Mouse (Mus musculus) heart, postnatal 0 days (tissue): Measurements from ENCODE around the gene Fam83f. TPM values are rescaled to one million over a fixed set of nuclear protein-coding genes. Genes with fewer than 3 reads are reported as not detected.

Experiments used
- ATAC-seq: fragments of 200-750 bp; cut with Nextera tagmentation; 2 replicates; pipeline ENCODE4 v1.8.0; 2017; ENCODE audit warnings: low read depth, moderate number of reproducible peaks, moderate library complexity; ENCODE audit not compliant: insufficient read depth
- DNase-seq: peaks from one replicate; pipeline ENCODE4 v3.0.0-alpha.2; 2016; ENCODE audit warnings: low spot score
- H3K27ac ChIP-seq: fragments of 300-500 bp; sonication (generic); 2 replicates; pipeline ENCODE4 v1.5.1; 2014; ENCODE audit warnings: low read depth, mild to moderate bottlenecking
- H3K27me3 ChIP-seq: fragments of 300-500 bp; sonication (generic); 2 replicates; pipeline ENCODE4 v1.6.1; 2014; ENCODE audit warnings: low read length, mixed read lengths; ENCODE audit not compliant: control insufficient read depth, insufficient read depth
- H3K36me3 ChIP-seq: fragments of 300-500 bp; sonication (generic); replicated peaks from 2 replicates; pipeline ENCODE4 v1.6.1; 2014; ENCODE audit warnings: low read length, mixed read lengths; ENCODE audit not compliant: control insufficient read depth, insufficient read depth
- H3K4me1 ChIP-seq: fragments of 300-500 bp; sonication (generic); 2 replicates; pipeline ENCODE4 v1.6.1; 2014; ENCODE audit warnings: antibody characterized with exemption; ENCODE audit not compliant: control insufficient read depth, insufficient read depth
- H3K4me2 ChIP-seq: fragments of 300-500 bp; sonication (generic); 2 replicates; pipeline ENCODE4 v1.6.1; 2014; ENCODE audit warnings: low read depth, mild to moderate bottlenecking, low read length, moderate library complexity
- H3K4me3 ChIP-seq: fragments of 300-500 bp; sonication (generic); 2 replicates; pipeline ENCODE4 v1.5.1; 2014; ENCODE audit warnings: low read depth, low read length
- H3K9ac ChIP-seq: fragments of 300-500 bp; sonication (generic); replicated peaks from 2 replicates; pipeline ENCODE4 v1.6.1; 2014; ENCODE audit warnings: low read depth, low read length, mixed read lengths
- H3K9me3 ChIP-seq: fragments of 300-500 bp; sonication (generic); replicated peaks from 2 replicates; pipeline ENCODE4 v1.6.1; 2016; ENCODE audit warnings: low read length; ENCODE audit not compliant: control insufficient read depth
- CTCF ChIP-seq: IDR thresholded peaks from 2 replicates; pipeline ENCODE4 v1.5.1; 2016; ENCODE audit warnings: antibody characterized with exemption, control low read depth, low read depth
- EP300 ChIP-seq: IDR thresholded peaks from 2 replicates; pipeline ENCODE4 v1.6.1; 2016; ENCODE audit warnings: antibody characterized with exemption, low read depth
- WGBS: fragments of 180-500 bp; shearing (Covaris S2); extraction: QIAGEN DNeasy Blood & Tissue Kit; methylation state at CpG from one replicate; pipeline ENCODE4 v1.1.7; 2014; 5-methylcytosine and 5-hydroxymethylcytosine counted together
- polyA plus RNA-seq: library from polyadenylated mRNA; unstranded; fragments of >200 nt; fragmentation: Nextera tagmentation; extraction: Ambion mirVana; gene quantifications from 2 replicates; pipeline ENCODE4 v1.2.1, GENCODE M21; 2015
- total RNA-seq: library from RNA; depleted of rRNA; stranded (reverse); fragments of >200 nt; gene quantifications from 2 replicates; pipeline ENCODE4 v1.2.3, GENCODE M21; 2014; ENCODE audit warnings: low replicate concordance

Gene Fam83f
- total and polyA plus RNA-seq, 2 experiments from 2014 or later = 0.14 to 0.95 TPM

DNA sequence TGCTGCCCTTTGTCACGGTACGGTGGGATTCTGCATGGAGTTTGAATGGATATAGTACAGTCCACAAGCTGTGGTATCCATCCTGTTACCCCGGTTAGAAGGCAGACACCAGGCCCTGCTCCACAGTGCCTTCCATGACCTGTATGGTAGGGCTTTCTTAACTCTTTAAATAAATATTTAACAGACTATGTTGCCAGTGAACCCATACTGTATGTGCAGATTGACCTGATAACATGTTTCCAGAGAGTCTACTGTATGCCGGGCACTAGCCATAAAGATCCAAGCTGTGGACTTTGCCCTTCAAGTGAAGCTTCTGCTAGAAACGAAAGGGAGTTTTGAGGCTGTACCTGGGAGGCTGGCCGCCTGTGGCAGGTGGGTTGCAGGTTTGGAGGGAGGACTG, 3.1 kb downstream of the Fam83f start:
- DNase-seq (no peak), ATAC-seq (no peak)
- Histone ChIP-seq H3K4me1 (peaks cover 26% of the 10 kb centered on the region), H3K27ac (no peak overlapping the region), H3K27me3 (peaks cover 23% of the 10 kb centered on the region), H3K4me3 (no peak overlapping the region), H3K9me3 (no peaks in the 10 kb centered on the region), H3K9ac (no peak overlapping the region), H3K4me2 (no peak overlapping the region), H3K36me3 (no peaks in the 10 kb centered on the region)
- WGBS = 78% methylated on average over 6 of the region's 6 CpGs
- no peak for TF ChIP-seq CTCF

DNA sequence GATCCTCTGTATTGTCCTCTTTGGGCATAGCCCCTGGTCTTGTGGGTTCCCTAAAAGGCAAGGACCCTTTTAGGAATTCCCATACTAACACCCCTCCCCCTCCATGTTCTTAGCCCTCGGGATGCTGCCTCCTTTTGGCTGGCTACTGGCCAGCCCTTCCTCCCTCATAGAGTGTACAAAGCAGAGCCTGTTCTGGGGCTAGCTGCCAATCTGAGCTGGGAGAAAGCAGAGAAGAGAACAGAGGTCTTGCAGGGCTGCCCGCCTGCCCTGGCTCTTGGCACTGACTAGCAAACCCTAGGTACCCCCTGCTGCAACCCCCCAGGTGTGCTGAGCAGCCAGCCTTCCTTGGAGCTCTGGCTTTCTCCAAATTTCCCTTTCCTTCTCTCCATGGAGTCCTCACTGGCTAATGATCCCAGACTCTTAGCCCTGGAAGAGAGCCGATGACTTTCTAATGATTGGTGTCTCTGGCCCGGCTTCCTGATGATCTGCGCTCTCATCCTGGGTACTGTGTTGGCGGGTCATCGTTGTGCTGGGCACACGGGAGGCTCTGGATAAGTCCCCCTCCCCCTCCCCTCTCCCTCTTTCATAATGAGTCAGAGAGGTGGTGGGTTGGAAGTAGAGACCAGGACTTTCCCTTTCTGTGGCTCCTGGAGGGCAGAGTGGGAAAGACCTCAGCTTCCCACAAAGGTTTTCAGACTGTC, 8.0 kb downstream of the Fam83f start:
- peak; percentile 73 for ATAC-seq
- TF ChIP-seq CTCF (no peak), EP300 (no peak)
- Histone ChIP-seq H3K27ac (peak overlapping the region; percentile 57), H3K9ac (0 out of 2 replicates have a peak overlapping the region, but pooled peaks have one; percentile 16), H3K27me3 (0 out of 2 replicates have a peak, but pooled peaks cover 4% of the 10 kb centered on the region), H3K4me2 (no peak overlapping the region), H3K36me3 (no peaks in the 10 kb centered on the region), H3K4me3 (no peak overlapping the region), H3K9me3 (no peaks in the 10 kb centered on the region), H3K4me1 (peaks cover 27% of the 10 kb centered on the region)
- DNase-seq = peak; percentile 64
- 28% methylated on average over 8 of the region's 8 CpGs for WGBS

- no peaks in the 10 kb centered on the region for H3K9me3 ChIP-seq
- no peak for TF ChIP-seq CTCF
- ATAC-seq (peak; percentile 78), DNase-seq (peak; percentile 78)
- H3K4me3 ChIP-seq = no peak overlapping the region
- WGBS = 31% methylated on average over 7 of the region's 7 CpGs
- peaks cover 27% of the 10 kb centered on the region for H3K4me1 ChIP-seq
- H3K9ac ChIP-seq = no peak overlapping the region
- no peak overlapping the region for H3K4me2 ChIP-seq
- 0 out of 2 replicates have a peak, but pooled peaks cover 4% of the 10 kb centered on the region for H3K27me3 ChIP-seq
- H3K27ac ChIP-seq = peak overlapping the region; percentile 47
- no peaks in the 10 kb centered on the region for H3K36me3 ChIP-seq
These were observed 8.8 kb downstream of the Fam83f start for GRCm38 (mm10) chr15:80680347-80681030.

DNA sequence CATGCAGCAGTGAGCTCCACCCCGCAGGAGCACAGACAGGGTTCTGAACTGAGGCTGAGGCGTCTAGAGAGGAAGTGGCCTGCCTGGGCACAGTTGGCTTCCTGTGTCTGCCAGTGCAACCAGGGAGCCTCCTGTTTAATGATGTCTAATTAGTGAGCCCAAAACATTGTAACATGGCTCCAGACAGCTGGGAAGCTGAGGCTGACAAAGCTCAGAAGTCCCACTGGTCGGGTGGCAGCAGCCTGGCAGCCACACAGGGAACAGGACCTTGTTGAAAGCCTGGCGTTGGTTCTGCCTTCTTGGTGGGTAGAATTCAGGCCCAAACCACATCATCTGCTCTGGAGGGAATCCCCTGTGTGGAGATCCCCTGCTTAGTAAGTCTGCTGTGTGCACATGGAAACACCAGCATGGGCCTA, 9.8 kb downstream of the Fam83f start:
- Histone ChIP-seq H3K4me1 (peaks cover 27% of the 10 kb centered on the region), H3K36me3 (no peaks in the 10 kb centered on the region), H3K9ac (no peak overlapping the region), H3K9me3 (no peaks in the 10 kb centered on the region), H3K4me2 (no peak overlapping the region), H3K27ac (no peak overlapping the region), H3K4me3 (no peak overlapping the region), H3K27me3 (peaks cover 5% of the 10 kb centered on the region; the same call in 1 of the 2 replicates)
- 59% methylated on average over 4 of the region's 4 CpGs for WGBS
- ATAC-seq (no peak), DNase-seq (no peak)
- no peak for TF ChIP-seq EP300
- TF ChIP-seq CTCF = no peak

DNA sequence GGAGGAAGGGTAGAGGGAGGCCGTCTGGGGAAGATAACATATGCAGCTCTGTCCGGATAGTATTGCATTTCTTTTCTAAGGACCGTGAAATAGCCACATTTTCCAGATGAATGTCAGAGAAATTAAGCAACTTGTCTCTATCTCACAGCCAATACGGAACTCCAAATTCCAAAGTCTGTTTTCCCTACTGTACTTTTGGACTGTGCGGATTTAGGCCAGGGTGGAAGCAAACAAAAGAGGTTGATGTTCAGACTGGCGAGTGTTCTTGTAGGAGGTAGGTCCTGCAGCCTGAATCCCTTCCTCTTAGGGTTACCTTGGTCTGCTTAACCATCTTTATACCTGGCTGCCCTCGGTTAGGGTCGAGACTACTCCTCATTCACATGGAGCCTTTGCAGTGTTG, 10.7 kb downstream of the Fam83f start:
- no peak overlapping the region for H3K9ac ChIP-seq

More for the DNA sequence above, 10.7 kb downstream of the Fam83f start:
- Histone ChIP-seq H3K27me3 (peaks cover 7% of the 10 kb centered on the region; the same call in 1 of the 2 replicates), H3K9me3 (no peaks in the 10 kb centered on the region), H3K36me3 (no peaks in the 10 kb centered on the region), H3K4me3 (no peak overlapping the region), H3K4me1 (peaks cover 27% of the 10 kb centered on the region), H3K27ac (no peak overlapping the region), H3K4me2 (no peak overlapping the region)
- DNase-seq (no peak), ATAC-seq (no peak)
- WGBS = 86% methylated on average over 8 of the region's 8 CpGs
- no peak for TF ChIP-seq CTCF
